Mouse (Mus musculus): ENCODE measurements around the gene Sergef. TPM values are rescaled to one million over a fixed set of nuclear protein-coding genes. Genes with fewer than 3 reads are reported as not detected.

The Sergef gene
- polyA plus RNA-seq, 1 experiment from 2014 or later, result 10.7 TPM

GRCm38 (mm10) chr7:46591546-46591945 is 48.1 kb downstream of the Sergef start:
- WGBS, result 92% methylated on average over 7 of the region's 7 CpGs

GRCm38 (mm10) chr7:46589181-46589580 is 50.4 kb downstream of the Sergef start:
- Histone ChIP-seq H3K27ac (replicated peaks in 1 of 2; ENCODE audit: control insufficient read depth in 1 of 2, insufficient read depth in 1 of 2, low read depth in 2 of 2, low read length in 2 of 2) (no peak overlapping the region), H3K4me3 (ENCODE audit: control insufficient read depth in 1 of 2, insufficient read depth in 1 of 2, low read depth in 1 of 2, low read length in 2 of 2) (no peak overlapping the region), H3K27me3 (ENCODE audit: control insufficient read depth, insufficient read depth, low read length) (no peaks in the 10 kb centered on the region), H3K36me3 (ENCODE audit: control insufficient read depth, insufficient read depth, low read length) (no peaks in the 10 kb centered on the region), H3K9me3 (ENCODE audit: control insufficient read depth, low read length) (no peaks in the 10 kb centered on the region), H3K4me1 (ENCODE audit: control insufficient read depth in 2 of 2, insufficient read depth in 2 of 2, low read length in 2 of 2) (peaks cover 11 to 16% of the 10 kb centered on the region in 2 experiments), H3K4me2 (ENCODE audit: low read length) (no peak overlapping the region), H3K9ac (ENCODE audit: low read length) (no peak overlapping the region)
- no peak for ATAC-seq (ENCODE audit: insufficient number of reproducible peaks, insufficient read depth, low FRiP score, low read depth)
- 81% methylated on average over 12 of the region's 12 CpGs for WGBS

More at GRCm38 (mm10) chr7:46591546-46591945, 48.1 kb downstream of the Sergef start:
- no peak overlapping the region for H3K9ac ChIP-seq (ENCODE audit: low read length)
- H3K27me3 ChIP-seq (ENCODE audit: control insufficient read depth, insufficient read depth, low read length), result no peaks in the 10 kb centered on the region
- H3K36me3 ChIP-seq (ENCODE audit: control insufficient read depth, insufficient read depth, low read length), result no peaks in the 10 kb centered on the region
- peaks cover 11 to 13% of the 10 kb centered on the region in 2 experiments for H3K4me1 ChIP-seq (ENCODE audit: control insufficient read depth in 2 of 2, insufficient read depth in 2 of 2, low read length in 2 of 2)
- no peak overlapping the region for H3K4me2 ChIP-seq (ENCODE audit: low read length)
- H3K9me3 ChIP-seq (ENCODE audit: control insufficient read depth, low read length), result no peaks in the 10 kb centered on the region
- no peak for ATAC-seq (ENCODE audit: insufficient number of reproducible peaks, insufficient read depth, low FRiP score, low read depth)
- no peak overlapping the region for H3K27ac ChIP-seq (replicated peaks in 1 of 2; ENCODE audit: control insufficient read depth in 1 of 2, insufficient read depth in 1 of 2, low read depth in 2 of 2, low read length in 2 of 2)
- no peak overlapping the region for H3K4me3 ChIP-seq (ENCODE audit: control insufficient read depth in 1 of 2, insufficient read depth in 1 of 2, low read depth in 1 of 2, low read length in 2 of 2)

GRCm38 (mm10) chr7:46588005-46588404 is 51.6 kb downstream of the Sergef start:
- WGBS, result 70% methylated on average over 7 of the region's 7 CpGs
- Histone ChIP-seq H3K27ac (replicated peaks in 1 of 2; ENCODE audit: control insufficient read depth in 1 of 2, insufficient read depth in 1 of 2, low read depth in 2 of 2, low read length in 2 of 2) (peak overlapping the region; percentile 25 to 59; a peak in 2 of 4 replicates), H3K9ac (ENCODE audit: low read length) (no peak overlapping the region), H3K9me3 (ENCODE audit: control insufficient read depth, low read length) (no peaks in the 10 kb centered on the region), H3K4me3 (ENCODE audit: control insufficient read depth in 1 of 2, insufficient read depth in 1 of 2, low read depth in 1 of 2, low read length in 2 of 2) (no peak overlapping the region), H3K27me3 (ENCODE audit: control insufficient read depth, insufficient read depth, low read length) (no peaks in the 10 kb centered on the region), H3K36me3 (ENCODE audit: control insufficient read depth, insufficient read depth, low read length) (no peaks in the 10 kb centered on the region), H3K4me2 (ENCODE audit: low read length) (no peak overlapping the region; the same call in 1 of the 2 replicates), H3K4me1 (ENCODE audit: control insufficient read depth in 2 of 2, insufficient read depth in 2 of 2, low read length in 2 of 2) (peaks cover 11 to 16% of the 10 kb centered on the region in 2 experiments)
- ATAC-seq (ENCODE audit: insufficient number of reproducible peaks, insufficient read depth, low FRiP score, low read depth), result no peak

GRCm38 (mm10) chr7:46587466-46587865 is 52.1 kb downstream of the Sergef start:
- WGBS, result 28% methylated on average over 17 of the region's 17 CpGs
- no peaks in the 10 kb centered on the region for H3K36me3 ChIP-seq (ENCODE audit: control insufficient read depth, insufficient read depth, low read length)
- H3K9me3 ChIP-seq (ENCODE audit: control insufficient read depth, low read length), result no peaks in the 10 kb centered on the region
- no peaks in the 10 kb centered on the region for H3K27me3 ChIP-seq (ENCODE audit: control insufficient read depth, insufficient read depth, low read length)
- no peak overlapping the region for H3K4me3 ChIP-seq (ENCODE audit: control insufficient read depth in 1 of 2, insufficient read depth in 1 of 2, low read depth in 1 of 2, low read length in 2 of 2)
- peak; percentile 55; the same call in 1 of the 2 replicates for ATAC-seq (ENCODE audit: insufficient number of reproducible peaks, insufficient read depth, low FRiP score, low read depth)
- peaks cover 11 to 16% of the 10 kb centered on the region in 2 experiments for H3K4me1 ChIP-seq (ENCODE audit: control insufficient read depth in 2 of 2, insufficient read depth in 2 of 2, low read length in 2 of 2)
- H3K4me2 ChIP-seq (ENCODE audit: low read length), result peak overlapping the region; percentile 46
- no peak overlapping the region for H3K9ac ChIP-seq (ENCODE audit: low read length)
- H3K27ac ChIP-seq (replicated peaks in 1 of 2; ENCODE audit: control insufficient read depth in 1 of 2, insufficient read depth in 1 of 2, low read depth in 2 of 2, low read length in 2 of 2), result peak overlapping the region; percentile 51 to 59

- H3K36me3 ChIP-seq (ENCODE audit: control insufficient read depth, insufficient read depth, low read length), result no peaks in the 10 kb centered on the region
- ATAC-seq (ENCODE audit: insufficient number of reproducible peaks, insufficient read depth, low FRiP score, low read depth), result no peak
- 0 out of 2 replicates have a peak overlapping the region, but pooled peaks have one; percentile 1 for H3K9ac ChIP-seq (ENCODE audit: low read length)
- WGBS, result 74% methylated on average over 10 of the region's 10 CpGs
- H3K27me3 ChIP-seq (ENCODE audit: control insufficient read depth, insufficient read depth, low read length), result no peaks in the 10 kb centered on the region
- peak overlapping the region; percentile 46 for H3K4me2 ChIP-seq (ENCODE audit: low read length)
- H3K4me1 ChIP-seq (ENCODE audit: control insufficient read depth in 2 of 2, insufficient read depth in 2 of 2, low read length in 2 of 2), result peaks cover 11 to 16% of the 10 kb centered on the region in 2 experiments
- H3K9me3 ChIP-seq (ENCODE audit: control insufficient read depth, low read length), result no peaks in the 10 kb centered on the region
- H3K4me3 ChIP-seq (ENCODE audit: control insufficient read depth in 1 of 2, insufficient read depth in 1 of 2, low read depth in 1 of 2, low read length in 2 of 2), result no peak overlapping the region
- peak overlapping the region; percentile 51 to 59 for H3K27ac ChIP-seq (replicated peaks in 1 of 2; ENCODE audit: control insufficient read depth in 1 of 2, insufficient read depth in 1 of 2, low read depth in 2 of 2, low read length in 2 of 2)
Measured at GRCm38 (mm10) chr7:46586621-46587216, 52.9 kb downstream of the Sergef start.

GRCm38 (mm10) chr7:46582750-46583149 is 56.9 kb downstream of the Sergef start:
- 93% methylated on average over 6 of the region's 6 CpGs for WGBS

GRCm38 (mm10) chr7:46581358-46581930 is 58.2 kb downstream of the Sergef start:
- Histone ChIP-seq H3K9ac (ENCODE audit: low read length) (no peak overlapping the region), H3K4me3 (ENCODE audit: control insufficient read depth in 1 of 2, insufficient read depth in 1 of 2, low read depth in 1 of 2, low read length in 2 of 2) (no peak overlapping the region), H3K9me3 (ENCODE audit: control insufficient read depth, low read length) (no peaks in the 10 kb centered on the region), H3K4me2 (ENCODE audit: low read length) (no peak overlapping the region), H3K36me3 (ENCODE audit: control insufficient read depth, insufficient read depth, low read length) (no peaks in the 10 kb centered on the region), H3K4me1 (ENCODE audit: control insufficient read depth in 2 of 2, insufficient read depth in 2 of 2, low read length in 2 of 2) (peaks cover 0 to 2% of the 10 kb centered on the region in 2 experiments; a peak in 2 of 4 replicates), H3K27ac (replicated peaks in 1 of 2; ENCODE audit: control insufficient read depth in 1 of 2, insufficient read depth in 1 of 2, low read depth in 2 of 2, low read length in 2 of 2) (no peak overlapping the region), H3K27me3 (ENCODE audit: control insufficient read depth, insufficient read depth, low read length) (no peaks in the 10 kb centered on the region)
- ATAC-seq (ENCODE audit: insufficient number of reproducible peaks, insufficient read depth, low FRiP score, low read depth), result no peak
- WGBS, result 71% methylated on average over 8 of the region's 8 CpGs

More at GRCm38 (mm10) chr7:46582750-46583149, 56.9 kb downstream of the Sergef start:
- Histone ChIP-seq H3K27ac (replicated peaks in 1 of 2; ENCODE audit: control insufficient read depth in 1 of 2, insufficient read depth in 1 of 2, low read depth in 2 of 2, low read length in 2 of 2) (no peak overlapping the region), H3K4me1 (ENCODE audit: control insufficient read depth in 2 of 2, insufficient read depth in 2 of 2, low read length in 2 of 2) (peaks cover 10 to 14% of the 10 kb centered on the region in 2 experiments), H3K36me3 (ENCODE audit: control insufficient read depth, insufficient read depth, low read length) (no peaks in the 10 kb centered on the region), H3K4me3 (ENCODE audit: control insufficient read depth in 1 of 2, insufficient read depth in 1 of 2, low read depth in 1 of 2, low read length in 2 of 2) (no peak overlapping the region), H3K9ac (ENCODE audit: low read length) (no peak overlapping the region), H3K4me2 (ENCODE audit: low read length) (no peak overlapping the region), H3K9me3 (ENCODE audit: control insufficient read depth, low read length) (no peaks in the 10 kb centered on the region), H3K27me3 (ENCODE audit: control insufficient read depth, insufficient read depth, low read length) (no peaks in the 10 kb centered on the region)
- ATAC-seq (ENCODE audit: insufficient number of reproducible peaks, insufficient read depth, low FRiP score, low read depth), result no peak

Measured in heart, embryonic 14.5 days (tissue).